Mouse (Mus musculus) testis, adult 2 months (tissue): ENCODE measurements around the gene Aprt.

Source experiments
- CTCF ChIP-seq: fragments of 200-500 bp; IDR thresholded peaks from 2 replicates; pipeline ENCODE4 v1.5.1; 2012; ENCODE audit warnings: low read depth, mild to moderate bottlenecking, inconsistent platforms, low read length, moderate library complexity; ENCODE audit not compliant: control insufficient read depth, insufficient read depth, insufficient replicate concordance
- POLR2A ChIP-seq: fragments of 200-500 bp; IDR thresholded peaks from 2 replicates; pipeline ENCODE4 v1.6.1; 2012; ENCODE audit warnings: low read depth, mild to moderate bottlenecking, inconsistent platforms, low read length, moderate library complexity; ENCODE audit not compliant: control insufficient read depth

- TF ChIP-seq CTCF = no peak
- no peak for TF ChIP-seq POLR2A
Measured at GRCm38 (mm10) chr8:122571153-122571552, 5.6 kb downstream of the Aprt start.
